In genomic region chr12:69268956-69269355, GRCm38 (mm10) we compare ENCODE assay signal across 27 mouse cellular contexts. TPM values are rescaled to one million over a fixed set of nuclear protein-coding genes. Genes with fewer than 3 reads are reported as not detected.
"Had no signal": no experiment of that assay in that cellular context is flagged by ENCODE, and none has a peak within 500 bp of the region (broad histone marks: within the 10 kb centered on the region; RNA-seq: fewer than 3 reads in every experiment).

No protein-coding gene starts in this region.

- H3K27ac ChIP-seq: embryonic facial prominence, embryonic 10.5 days; embryonic facial prominence, embryonic 12.5 days; embryonic facial prominence, embryonic 13.5 days; embryonic facial prominence, embryonic 15.5 days; forebrain, embryonic 10.5 days; forebrain, embryonic 12.5 days; forebrain, embryonic 13.5 days; forebrain, embryonic 15.5 days; gastrocnemius, adult 2 months had no signal

- H3K36me3 ChIP-seq: embryonic facial prominence, embryonic 10.5 days; embryonic facial prominence, embryonic 12.5 days; embryonic facial prominence, embryonic 13.5 days; embryonic facial prominence, embryonic 15.5 days; forebrain, embryonic 10.5 days; forebrain, embryonic 12.5 days; forebrain, embryonic 15.5 days had no signal

- ATAC-seq: forebrain, embryonic 13.5 days; forebrain, embryonic 14.5 days; forebrain, embryonic 15.5 days; forebrain, embryonic 16.5 days had no signal

- H3K4me2 ChIP-seq: embryonic facial prominence, embryonic 12.5 days; embryonic facial prominence, embryonic 13.5 days; embryonic facial prominence, embryonic 15.5 days; forebrain, embryonic 12.5 days; forebrain, embryonic 13.5 days; forebrain, embryonic 15.5 days had no signal

- DNase-seq: cerebellum, adult 2 months; cerebellum, adult 8-10 months; cerebellum, adult 9-10 months; cerebellum, adult 9-11 months; cerebellum, postnatal 10 days; cerebellum, postnatal 14 days; cerebellum, postnatal 25 days; cerebellum, postnatal 36 days; embryo, embryonic 11 days; forebrain, postnatal 0 days; gastrocnemius, adult 2 months; gastrocnemius, postnatal 10 days; gastrocnemius, postnatal 14 days; gastrocnemius, postnatal 25 days; gastrocnemius, postnatal 36 days; heart, adult 18-20 months had no signal

- H3K9me3 ChIP-seq: embryonic facial prominence, embryonic 10.5 days; embryonic facial prominence, embryonic 12.5 days; embryonic facial prominence, embryonic 13.5 days; embryonic facial prominence, embryonic 15.5 days; forebrain, embryonic 10.5 days; forebrain, embryonic 12.5 days; forebrain, embryonic 13.5 days; forebrain, embryonic 15.5 days had no signal

- H3K4me3 ChIP-seq: embryonic facial prominence, embryonic 10.5 days; embryonic facial prominence, embryonic 12.5 days; embryonic facial prominence, embryonic 13.5 days; embryonic facial prominence, embryonic 15.5 days; erythroblast, embryonic 14.5 days; forebrain, embryonic 10.5 days; forebrain, embryonic 12.5 days; forebrain, embryonic 13.5 days; forebrain, embryonic 15.5 days; gastrocnemius, adult 2 months had no signal

- H3K9ac ChIP-seq: embryonic facial prominence, embryonic 12.5 days; embryonic facial prominence, embryonic 13.5 days; embryonic facial prominence, embryonic 15.5 days; forebrain, embryonic 12.5 days; forebrain, embryonic 13.5 days; forebrain, embryonic 15.5 days; forebrain, postnatal 0 days had no signal

- H3K27me3 ChIP-seq: embryonic facial prominence, embryonic 12.5 days; embryonic facial prominence, embryonic 13.5 days; embryonic facial prominence, embryonic 15.5 days; forebrain, embryonic 12.5 days; forebrain, embryonic 13.5 days; forebrain, embryonic 15.5 days had no signal

- H3K4me1 ChIP-seq: embryonic facial prominence, embryonic 10.5 days; embryonic facial prominence, embryonic 12.5 days; embryonic facial prominence, embryonic 13.5 days; embryonic facial prominence, embryonic 15.5 days; forebrain, embryonic 10.5 days; forebrain, embryonic 12.5 days; forebrain, embryonic 13.5 days; forebrain, embryonic 15.5 days had no signal

RNA-seq across cellular contexts. Expression of gene Klhdc1, which starts 28.0 kb away (rescaled TPM):
- polyA plus RNA-seq: erythroblast, embryonic 14.5 days had no signal
